Mouse (Mus musculus): ENCODE measurements around the gene Lnpep.

DNA sequence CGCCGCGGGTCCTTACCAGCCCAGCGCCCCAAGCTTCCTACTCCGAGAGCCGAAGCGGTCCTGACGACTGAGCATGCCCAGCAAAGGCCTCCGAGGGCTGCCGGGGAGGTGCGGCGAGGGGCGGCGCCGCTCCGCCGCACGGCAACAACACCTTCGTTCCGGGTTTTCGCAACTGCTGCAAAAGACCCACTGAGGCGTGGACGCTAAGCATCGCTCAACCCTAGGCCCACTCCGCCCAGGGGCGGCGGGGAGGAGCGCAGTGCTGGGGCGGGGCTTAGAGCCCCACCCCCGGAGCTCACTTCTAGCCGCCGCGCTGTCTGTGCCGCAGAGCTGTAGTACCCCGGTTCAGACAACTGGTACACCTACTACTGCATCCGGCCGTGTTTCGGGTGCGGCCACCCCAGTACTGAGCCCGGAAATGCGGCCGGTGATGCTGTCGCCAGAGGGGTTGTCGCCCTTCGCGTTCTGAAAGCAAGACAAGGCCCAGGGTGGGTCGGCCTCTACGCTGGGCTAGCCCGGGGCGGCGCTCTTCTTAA is 361 bp downstream of the Lnpep start:
- peak; percentile 51 to 92; a peak in 2 of 4 replicates for TF ChIP-seq POLR2A (IDR thresholded peaks at IDR 0.05; ENCODE audit: control insufficient read depth in 1 of 2, insufficient read depth in 1 of 2, low read depth in 1 of 2, low read length in 2 of 2, poor library complexity in 1 of 2)
- no peak for TF ChIP-seq USF2 (IDR thresholded peaks at IDR 0.05; ENCODE audit: borderline replicate concordance in 1 of 2, insufficient read depth in 1 of 2, low read depth in 1 of 2, low read length in 2 of 2)
- TF ChIP-seq CTCF (IDR thresholded peaks at IDR 0.05 in 2 of 3, conservative IDR thresholded peaks at IDR 0.05 in 1 of 3; ENCODE audit: control insufficient read depth in 1 of 3, insufficient read depth in 1 of 3, low read depth in 2 of 3, low read length in 3 of 3, poor library complexity in 1 of 3, severe bottlenecking in 1 of 3): no peak
- peak; percentile 88 for TF ChIP-seq ZMIZ1 (IDR thresholded peaks at IDR 0.05; ENCODE audit: low read depth, low read length)
- TF ChIP-seq MYC (IDR thresholded peaks at IDR 0.05; ENCODE audit: low read depth, low read length): peak; percentile 87
- no peak for TF ChIP-seq RAD21 (IDR thresholded peaks at IDR 0.05; ENCODE audit: low read depth, low read length)
- peak; percentile 59; the same call in 1 of the 2 replicates for TF ChIP-seq MAX (IDR thresholded peaks at IDR 0.05; ENCODE audit: low read length)
- TF ChIP-seq MAZ (IDR thresholded peaks at IDR 0.05; ENCODE audit: low read depth, low read length): peak; percentile 91; the same call in 1 of the 2 replicates
- no peak for TF ChIP-seq GABPA (IDR thresholded peaks at IDR 0.05; ENCODE audit: low read depth, low read length)
- peak; percentile 91 for TF ChIP-seq SIN3A (IDR thresholded peaks at IDR 0.05; ENCODE audit: low read length)
- TF ChIP-seq GATA1 (IDR thresholded peaks at IDR 0.05; ENCODE audit: low read depth, low read length): no peak
- peak; percentile 83 for TF ChIP-seq NELFE (IDR thresholded peaks at IDR 0.05; ENCODE audit: low read depth, low read length)
- peak; percentile 60 for TF ChIP-seq TCF12 (IDR thresholded peaks at IDR 0.05; ENCODE audit: low read depth, low read length)
